Mouse (Mus musculus) hindbrain, postnatal 0 days (tissue): ENCODE measurements around the gene Agap3. TPM values are rescaled to one million over a fixed set of nuclear protein-coding genes. Genes with fewer than 3 reads are reported as not detected.
A peak's percentile ranks its signal among the peaks of the same experiment; 100 is the strongest.

Experiments used
- ATAC-seq: fragments of 200-750 bp; cut with Nextera tagmentation; 2 replicates; pipeline ENCODE4 v1.8.0; 2017; ENCODE audit warnings: mild to moderate bottlenecking, moderate TSS enrichment, moderate library complexity
- DNase-seq: peaks from one replicate; pipeline ENCODE4 v3.0.0-alpha.2; 2015; ENCODE audit warnings: low spot score
- H3K27ac ChIP-seq: fragments of 300-500 bp; sonication (generic); 2 replicates; pipeline ENCODE4 v1.5.1; 2014; ENCODE audit warnings: mild to moderate bottlenecking
- H3K27me3 ChIP-seq: fragments of 300-500 bp; sonication (generic); 2 replicates; pipeline ENCODE4 v1.6.1; 2014; ENCODE audit warnings: low read length, mixed read lengths; ENCODE audit not compliant: insufficient read depth
- H3K36me3 ChIP-seq: fragments of 300-500 bp; sonication (generic); 2 replicates; pipeline ENCODE4 v1.6.1; 2014; ENCODE audit warnings: low read length, mixed read lengths; ENCODE audit not compliant: insufficient read depth
- H3K4me1 ChIP-seq: fragments of 300-500 bp; sonication (generic); 2 replicates; pipeline ENCODE4 v1.6.1; 2014; ENCODE audit warnings: antibody characterized with exemption, low read length, mixed read lengths; ENCODE audit not compliant: insufficient read depth
- H3K4me2 ChIP-seq: fragments of 300-500 bp; sonication (generic); 2 replicates; pipeline ENCODE4 v1.6.1; 2014; ENCODE audit warnings: low read depth, mild to moderate bottlenecking, low read length, moderate library complexity, mixed read lengths
- H3K4me3 ChIP-seq: fragments of 300-500 bp; sonication (generic); 2 replicates; pipeline ENCODE4 v1.5.1; 2014; ENCODE audit warnings: low read length
- H3K9ac ChIP-seq: fragments of 300-500 bp; sonication (generic); replicated peaks from 2 replicates; pipeline ENCODE4 v1.6.1; 2014; ENCODE audit warnings: mild to moderate bottlenecking, low read length, moderate library complexity, mixed read lengths
- H3K9me3 ChIP-seq: fragments of 300-500 bp; sonication (generic); 2 replicates; pipeline ENCODE4 v1.6.1; 2016; ENCODE audit warnings: low read length, mixed read lengths
- CTCF ChIP-seq: IDR thresholded peaks from 2 replicates; pipeline ENCODE4 v1.5.1; 2016; ENCODE audit warnings: antibody characterized with exemption, control low read depth, low read depth
- WGBS: fragments of 180-500 bp; shearing (Covaris S2); extraction: QIAGEN DNeasy Blood & Tissue Kit; methylation state at CpG from one replicate; pipeline ENCODE4 v1.1.7; 2014; 5-methylcytosine and 5-hydroxymethylcytosine counted together
- polyA plus RNA-seq: library from polyadenylated mRNA; unstranded; fragments of >200 nt; fragmentation: Nextera tagmentation; extraction: Ambion mirVana; gene quantifications from 2 replicates; pipeline ENCODE4 v1.2.1, GENCODE M21; 2015
- total RNA-seq: library from RNA; depleted of rRNA; stranded (reverse); fragments of >200 nt; gene quantifications from 2 replicates; pipeline ENCODE4 v1.2.3, GENCODE M21; 2014

Agap3 gene
- total and polyA plus RNA-seq, 2 experiments from 2014 or later = 121 to 287 TPM

DNA sequence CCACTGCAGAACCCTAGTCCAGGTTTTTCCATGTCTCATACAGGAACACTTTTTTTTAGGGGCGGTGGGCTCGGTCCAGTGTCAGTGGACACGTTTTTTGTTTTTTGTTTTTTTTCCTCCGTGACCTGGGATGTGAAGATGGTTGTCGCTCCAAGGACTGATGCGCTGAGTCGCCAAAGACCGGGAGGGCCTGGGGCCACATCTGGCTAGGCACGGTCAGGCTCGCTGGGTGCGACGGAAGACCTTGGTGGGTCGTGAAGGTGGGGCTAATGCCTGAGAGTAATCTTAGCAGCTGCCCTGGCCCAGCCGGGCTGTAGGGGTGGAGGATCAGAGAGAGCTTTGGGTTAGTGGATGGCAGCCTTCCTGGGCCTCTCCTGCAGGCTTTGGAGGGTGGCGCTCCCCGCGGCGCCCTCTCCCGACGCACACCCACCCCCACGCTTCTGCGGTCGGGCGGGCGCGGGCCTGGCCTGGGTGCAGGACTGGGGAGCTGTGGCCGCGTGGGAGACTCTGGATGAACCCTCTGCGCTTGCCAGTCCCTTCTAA lies 785 bp downstream of the Agap3 start:
- H3K27ac ChIP-seq = peak overlapping the region; percentile 90
- H3K4me1 ChIP-seq = peaks cover 38% of the 10 kb centered on the region
- DNase-seq (no peak), ATAC-seq (no peak; the same call in 1 of the 2 replicates)
- no peaks in the 10 kb centered on the region for H3K36me3 ChIP-seq
- H3K9me3 ChIP-seq = no peaks in the 10 kb centered on the region
- H3K4me3 ChIP-seq = peak overlapping the region; percentile 87
- no peak; the same call in 1 of the 2 replicates for TF ChIP-seq CTCF
- H3K9ac ChIP-seq = peak overlapping the region; percentile 92
- no peaks in the 10 kb centered on the region for H3K27me3 ChIP-seq
- WGBS = under 1% methylated on average over 29 of the region's 29 CpGs
- peak overlapping the region; percentile 98 for H3K4me2 ChIP-seq

- no peaks in the 10 kb centered on the region for H3K27me3 ChIP-seq
- 5% methylated on average over 5 of the region's 5 CpGs for WGBS
- no peaks in the 10 kb centered on the region for H3K9me3 ChIP-seq
- TF ChIP-seq CTCF = 0 out of 2 replicates have a peak, but pooled peaks have one; percentile 11
- H3K27ac ChIP-seq = peak overlapping the region; percentile 90
- H3K9ac ChIP-seq = peak overlapping the region; percentile 92
- peak; percentile 70 for DNase-seq
- H3K4me1 ChIP-seq = peaks cover 38% of the 10 kb centered on the region
- no peak for ATAC-seq
- peak overlapping the region; percentile 87 for H3K4me3 ChIP-seq
- no peaks in the 10 kb centered on the region for H3K36me3 ChIP-seq
- peak overlapping the region; percentile 98 for H3K4me2 ChIP-seq
Observed at GRCm38 (mm10) chr5:24453283-24453984, 1.5 kb downstream of the Agap3 start.

- ATAC-seq = no peak
- 5% methylated on average over 2 of the region's 2 CpGs for WGBS
- H3K36me3 ChIP-seq = no peaks in the 10 kb centered on the region
- H3K27me3 ChIP-seq = no peaks in the 10 kb centered on the region
- no peak for TF ChIP-seq CTCF
- peak overlapping the region; percentile 92; the same call in 1 of the 2 replicates for H3K9ac ChIP-seq
- H3K9me3 ChIP-seq = no peaks in the 10 kb centered on the region
- no peak for DNase-seq
- H3K4me1 ChIP-seq = peaks cover 38% of the 10 kb centered on the region
- H3K27ac ChIP-seq = peak overlapping the region; percentile 90
- H3K4me2 ChIP-seq = peak overlapping the region; percentile 98
- H3K4me3 ChIP-seq = peak overlapping the region; percentile 87
Observed at GRCm38 (mm10) chr5:24453985-24454303, 2.0 kb downstream of the Agap3 start.

- no peak overlapping the region for H3K27ac ChIP-seq
- H3K9me3 ChIP-seq = no peaks in the 10 kb centered on the region
- no peak for DNase-seq
- no peaks in the 10 kb centered on the region for H3K36me3 ChIP-seq
- no peak for TF ChIP-seq CTCF
- peaks cover 38% of the 10 kb centered on the region for H3K4me1 ChIP-seq
- no peak overlapping the region for H3K4me3 ChIP-seq
- H3K27me3 ChIP-seq = no peaks in the 10 kb centered on the region
- peak overlapping the region; percentile 98 for H3K4me2 ChIP-seq
- no peak overlapping the region for H3K9ac ChIP-seq
- 60% methylated on average over 3 of the region's 3 CpGs for WGBS
- ATAC-seq = no peak
Observed at GRCm38 (mm10) chr5:24455076-24455475, 3.1 kb downstream of the Agap3 start.

GRCm38 (mm10) chr5:24455613-24456012 lies 3.6 kb downstream of the Agap3 start:
- Histone ChIP-seq H3K4me3 (no peak overlapping the region), H3K27me3 (no peaks in the 10 kb centered on the region), H3K9ac (no peak overlapping the region), H3K4me1 (peaks cover 38% of the 10 kb centered on the region), H3K36me3 (no peaks in the 10 kb centered on the region), H3K27ac (0 out of 2 replicates have a peak overlapping the region, but pooled peaks have one; percentile 32), H3K9me3 (no peaks in the 10 kb centered on the region), H3K4me2 (peak overlapping the region; percentile 98)
- no peak for DNase-seq
- 53% methylated on average over 7 of the region's 7 CpGs for WGBS
- TF ChIP-seq CTCF = no peak
- ATAC-seq = no peak

DNA sequence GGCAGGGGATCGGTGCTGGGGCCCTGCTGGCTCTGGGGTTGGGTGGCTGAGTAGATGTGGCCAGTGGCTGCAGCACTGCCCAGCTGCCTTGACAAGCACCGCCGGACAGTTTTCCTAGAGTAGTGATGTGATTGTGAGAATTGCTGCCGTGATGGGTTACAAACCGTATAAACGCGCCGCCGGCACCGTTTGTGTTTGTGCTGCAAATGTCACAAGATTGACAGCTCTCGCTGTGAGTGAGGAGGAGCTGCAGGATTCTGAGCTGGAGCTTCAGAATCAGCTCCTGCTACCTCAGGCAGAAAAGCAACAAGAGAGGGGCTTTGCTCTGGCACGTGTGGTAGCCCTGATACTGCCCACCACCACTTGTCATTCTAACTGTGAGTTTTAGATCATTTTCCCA lies 14.8 kb downstream of the Agap3 start:
- no peak overlapping the region for H3K4me3 ChIP-seq
- H3K4me1 ChIP-seq = peaks cover 6% of the 10 kb centered on the region; the same call in 1 of the 2 replicates
- H3K4me2 ChIP-seq = no peak overlapping the region
- ATAC-seq (0 out of 2 replicates have a peak, but pooled peaks have one; percentile 4), DNase-seq (no peak)
- H3K9ac ChIP-seq = no peak overlapping the region
- no peaks in the 10 kb centered on the region for H3K36me3 ChIP-seq
- no peak for TF ChIP-seq CTCF
- H3K27ac ChIP-seq = no peak overlapping the region
- H3K27me3 ChIP-seq = no peaks in the 10 kb centered on the region
- 25% methylated on average over 12 of the region's 12 CpGs for WGBS
- no peaks in the 10 kb centered on the region for H3K9me3 ChIP-seq

- WGBS = 8% methylated on average over 5 of the region's 5 CpGs
- H3K4me1 ChIP-seq = peaks cover 15% of the 10 kb centered on the region
- DNase-seq = peak; percentile 92
- no peak overlapping the region for H3K4me3 ChIP-seq
- no peaks in the 10 kb centered on the region for H3K36me3 ChIP-seq
- H3K27me3 ChIP-seq = no peaks in the 10 kb centered on the region
- no peak overlapping the region for H3K9ac ChIP-seq
- peak; percentile 77 for ATAC-seq
- H3K27ac ChIP-seq = no peak overlapping the region
- no peak overlapping the region for H3K4me2 ChIP-seq
- peak; percentile 97 for TF ChIP-seq CTCF
- no peaks in the 10 kb centered on the region for H3K9me3 ChIP-seq
Observed at GRCm38 (mm10) chr5:24470600-24470999, 18.6 kb downstream of the Agap3 start.
